Mouse (Mus musculus): ENCODE measurements around the gene Ints5.
"Not testable (repeated sequence)": the region's sequence is repeated elsewhere in the genome, so short reads cannot be mapped to it uniquely, and the experiment has no call there.

The Ints5 gene

DNA sequence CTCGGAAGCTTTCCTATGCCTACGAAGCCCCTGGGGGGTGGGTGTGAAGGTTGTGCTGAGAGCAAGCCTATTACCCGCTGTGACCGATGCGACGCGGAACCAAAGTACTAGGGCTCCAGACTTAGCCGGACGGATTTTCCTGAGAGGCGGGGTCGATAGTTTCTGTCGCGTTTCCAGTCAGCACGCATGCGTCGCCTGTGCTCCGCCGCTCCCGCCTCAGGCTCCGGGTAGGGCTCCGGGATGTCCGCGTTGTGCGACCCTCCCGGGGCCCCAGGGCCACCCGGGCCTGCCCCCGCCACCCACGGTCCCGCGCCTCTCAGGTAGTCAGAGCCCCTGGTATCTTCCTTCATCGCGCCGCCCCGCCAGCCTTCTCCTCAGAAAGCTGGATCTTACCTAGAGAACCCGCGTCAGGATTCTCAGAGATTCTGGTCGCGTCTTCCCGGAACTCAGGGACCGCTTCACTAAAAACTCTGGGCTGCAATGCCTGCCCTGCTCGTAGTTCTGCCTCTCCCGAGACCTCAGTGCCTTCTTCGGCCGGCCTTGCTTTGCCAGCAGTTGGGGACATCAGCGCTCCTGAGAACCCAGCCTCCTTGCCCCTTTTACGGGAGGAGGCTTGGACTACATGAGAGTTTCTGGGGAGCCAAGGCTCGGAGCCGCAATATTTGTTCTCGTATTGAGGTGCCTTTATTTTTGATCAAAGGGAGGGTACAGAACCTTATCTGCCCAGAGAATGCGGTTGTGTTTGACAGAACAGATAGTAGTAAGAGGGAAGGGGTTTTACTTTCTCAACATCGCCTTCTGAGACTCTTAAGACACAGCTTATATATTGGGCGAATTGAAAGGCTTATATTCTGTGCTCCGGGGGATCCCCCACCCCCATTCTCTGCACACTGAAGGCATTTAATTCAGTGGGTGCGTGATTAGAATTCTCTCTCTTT lies at the start of gene Ints5:
TSS of gene Ints5 (plus strand) at position 177 of the 938 bp plus-strand sequence.
- DNase-seq (ENCODE audit: extremely low spot score): peak; percentile 90

DNA sequence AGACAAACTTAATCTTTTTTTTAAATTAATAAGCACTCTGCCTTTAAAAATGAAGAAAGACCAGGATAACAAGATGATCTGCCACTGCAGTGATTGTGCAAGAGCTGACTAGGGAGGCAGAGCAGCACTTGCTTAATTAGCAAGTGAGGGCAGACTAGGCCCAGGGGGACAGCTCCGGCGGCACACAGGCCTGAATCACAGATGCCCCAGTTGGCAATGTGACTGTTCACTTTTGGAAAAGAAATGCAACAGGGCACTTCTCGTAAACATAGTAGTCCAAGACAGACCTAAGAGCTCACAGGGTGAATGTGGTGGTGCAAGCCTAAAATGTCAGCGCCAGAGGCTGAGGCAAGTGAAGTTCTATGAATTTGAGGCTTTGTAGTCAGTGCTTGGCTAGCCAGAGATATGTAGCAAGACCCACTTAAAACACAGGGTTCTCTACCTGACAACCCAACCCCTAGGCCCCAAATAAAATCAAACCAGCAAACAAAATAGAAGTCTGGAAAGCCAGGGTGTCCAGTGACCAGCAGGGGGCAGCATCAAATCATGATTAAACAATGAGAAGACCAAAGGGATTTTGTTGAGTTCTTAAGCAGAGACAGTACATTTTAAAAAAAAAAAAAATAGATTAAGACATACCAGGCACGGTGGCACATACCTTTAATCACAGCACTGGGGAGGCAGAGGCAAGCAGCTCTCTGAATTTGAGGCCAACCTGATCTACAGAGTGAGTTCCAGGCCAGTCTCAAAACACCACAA lies 48.3 kb upstream of the Ints5 start:
- DNase-seq (ENCODE audit: extremely low spot score): peak; percentile 63

DNA sequence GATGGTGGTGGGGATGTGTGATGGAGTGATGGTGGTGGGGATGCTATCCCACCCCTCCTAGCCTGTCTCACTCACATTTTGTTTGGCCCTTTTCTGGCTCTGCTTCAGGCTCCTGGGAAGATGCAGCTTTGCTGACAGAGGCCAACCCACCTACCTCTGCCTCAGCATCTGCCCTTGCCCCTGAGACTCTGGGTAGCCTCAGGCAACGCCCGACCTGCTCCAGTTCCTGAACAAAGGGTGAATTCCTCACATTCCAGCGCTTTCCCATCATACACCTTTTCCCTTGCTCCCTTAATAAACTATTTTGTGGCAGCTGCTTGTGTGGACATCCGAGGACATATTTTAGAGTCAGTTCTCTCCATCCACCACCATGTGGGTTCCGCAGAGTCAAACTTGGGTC lies 44.4 kb upstream of the Ints5 start:
- no peak for DNase-seq (ENCODE audit: extremely low spot score)

DNA sequence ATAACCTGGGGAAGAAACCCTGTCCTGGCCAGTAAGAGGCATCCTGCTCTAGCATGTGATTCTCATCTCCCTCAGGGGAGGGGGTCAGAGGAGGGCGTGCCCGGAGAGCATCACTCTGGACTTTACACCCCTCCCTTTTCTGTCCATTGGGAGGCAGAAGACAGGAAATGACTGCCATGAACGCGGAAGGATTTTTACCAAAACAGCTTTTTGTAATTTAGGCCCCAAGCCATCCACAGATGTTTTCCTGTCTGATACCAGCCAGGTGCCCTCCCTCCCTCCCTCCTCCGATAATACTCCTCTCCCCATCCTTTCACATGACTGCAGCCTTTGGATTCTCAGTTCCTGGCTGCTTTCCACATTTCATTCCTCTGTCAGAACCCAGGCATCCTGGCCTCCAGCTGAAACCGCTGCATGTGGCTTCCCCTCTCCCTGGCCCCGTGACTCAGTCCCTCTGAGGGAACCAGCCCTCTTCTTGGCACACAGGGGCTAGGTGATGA lies 42.4 kb upstream of the Ints5 start, which contains the start of gene Lrrn4cl:
TSS of gene Lrrn4cl (plus strand) at position 367 of the 500 bp plus-strand sequence.
- DNase-seq (ENCODE audit: extremely low spot score): peak; percentile 44

DNA sequence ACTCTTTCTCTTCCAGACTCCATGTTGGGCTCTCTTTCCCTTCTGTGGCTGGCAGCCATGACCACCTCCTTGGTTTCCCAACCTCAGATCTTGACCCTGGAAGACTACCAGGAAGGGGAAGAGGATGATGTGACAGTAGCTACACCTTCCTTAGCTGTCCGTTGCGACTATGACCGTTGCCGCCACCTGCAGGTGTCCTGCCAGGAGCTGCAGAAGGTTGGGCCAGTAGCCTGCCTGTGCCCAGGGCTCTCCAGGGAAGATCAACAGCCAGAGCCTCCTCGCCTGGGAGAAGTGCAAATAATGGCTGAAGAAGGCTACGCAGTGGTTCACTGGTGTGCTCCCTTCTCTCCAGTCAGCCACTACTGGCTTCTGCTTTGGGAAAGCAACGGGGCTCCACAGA lies 41.2 kb upstream of the Ints5 start:
- DNase-seq (ENCODE audit: extremely low spot score): no peak

DNA sequence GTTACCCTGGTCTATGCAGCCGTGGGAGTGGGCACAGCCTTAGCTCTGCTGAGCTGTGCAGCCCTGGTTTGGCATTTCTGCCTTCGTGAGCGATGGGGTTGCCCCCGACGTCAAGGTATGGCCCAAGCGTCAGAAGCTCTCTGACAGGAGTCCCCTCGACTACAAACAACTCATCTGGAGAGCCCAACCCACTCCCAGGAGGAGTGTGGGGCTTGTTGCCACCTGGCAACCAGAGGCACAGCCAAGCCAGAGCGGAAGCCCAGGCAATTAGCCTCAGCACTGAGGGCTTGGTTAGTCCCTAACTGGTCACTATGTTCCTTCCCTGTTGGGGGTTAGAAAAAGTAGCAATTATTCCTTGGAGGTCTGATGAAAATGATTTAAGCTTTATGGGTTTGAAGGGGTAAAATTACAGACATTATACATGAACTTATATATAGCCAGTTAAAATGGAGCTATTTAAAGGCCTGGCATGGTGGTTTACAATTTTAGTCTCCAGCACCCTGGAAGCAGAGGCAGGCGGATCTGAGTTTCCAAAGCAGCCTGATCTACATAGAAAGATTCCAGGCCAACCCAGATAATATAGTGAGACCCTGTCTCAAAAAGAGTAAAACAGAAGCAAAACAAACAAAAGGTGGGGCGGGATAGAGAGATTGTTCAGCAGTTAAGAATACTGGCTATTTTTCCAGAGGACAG lies 40.4 kb upstream of the Ints5 start:
- DNase-seq (ENCODE audit: extremely low spot score): no peak

DNA sequence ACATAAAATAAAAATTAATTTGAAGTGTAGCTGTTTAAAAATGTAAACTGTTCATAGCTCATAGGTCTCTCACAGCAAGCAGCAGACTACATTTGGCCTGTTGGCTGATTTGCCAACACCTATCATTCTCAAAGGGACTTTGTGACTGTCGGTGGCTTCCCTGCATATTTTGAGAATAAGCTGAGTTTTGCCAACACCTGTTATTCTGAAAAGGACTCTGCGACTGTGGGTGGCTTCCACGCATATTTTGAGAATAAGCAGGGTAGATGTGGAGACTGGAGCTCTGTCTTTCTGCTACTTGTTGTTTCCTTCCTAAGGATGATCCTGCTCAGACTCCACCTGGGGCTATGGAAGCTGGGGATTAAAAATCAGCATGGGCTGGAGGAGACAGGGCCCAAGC lies 39.7 kb upstream of the Ints5 start:
- DNase-seq (ENCODE audit: extremely low spot score): no peak

DNA sequence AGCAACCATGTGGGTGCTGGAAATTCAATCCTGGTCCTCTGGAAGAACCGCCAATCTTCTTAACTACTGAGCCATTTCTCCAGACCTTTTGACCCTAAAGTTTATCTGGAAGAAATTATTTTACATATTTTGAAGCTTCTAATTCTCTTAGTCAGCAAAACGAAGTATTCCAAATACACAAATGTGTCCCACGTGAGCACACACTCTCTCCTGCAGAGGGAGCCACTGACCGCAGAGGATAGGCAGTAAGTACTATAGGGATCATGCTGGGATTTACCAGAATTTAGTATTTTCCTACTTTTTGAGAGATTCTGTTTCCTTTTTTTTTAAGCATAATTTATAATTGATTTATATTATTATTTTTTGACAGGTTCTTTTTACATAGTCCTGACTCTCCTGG lies 35.1 kb upstream of the Ints5 start:
- DNase-seq (ENCODE audit: extremely low spot score): peak; percentile 21

DNA sequence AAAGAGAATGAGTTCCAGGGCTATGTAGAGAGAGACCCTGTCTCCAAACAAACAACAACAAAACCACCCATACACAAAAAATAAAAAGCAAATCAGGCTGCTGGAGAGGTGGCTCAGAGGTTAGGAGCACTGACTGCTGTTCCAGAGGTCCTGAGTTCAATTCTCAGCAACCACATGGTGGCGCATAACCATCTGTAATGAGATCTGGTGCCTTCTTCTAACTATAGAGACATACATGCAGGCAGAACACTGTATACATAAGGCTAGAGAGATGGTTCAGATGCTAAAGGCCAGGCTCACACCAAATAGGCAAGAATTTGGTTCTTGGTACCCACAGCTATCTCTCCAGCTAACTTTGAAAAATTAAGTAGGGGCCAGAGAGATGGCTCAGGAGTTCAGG lies 33.8 kb upstream of the Ints5 start:
- no peak for DNase-seq (ENCODE audit: extremely low spot score)

DNA sequence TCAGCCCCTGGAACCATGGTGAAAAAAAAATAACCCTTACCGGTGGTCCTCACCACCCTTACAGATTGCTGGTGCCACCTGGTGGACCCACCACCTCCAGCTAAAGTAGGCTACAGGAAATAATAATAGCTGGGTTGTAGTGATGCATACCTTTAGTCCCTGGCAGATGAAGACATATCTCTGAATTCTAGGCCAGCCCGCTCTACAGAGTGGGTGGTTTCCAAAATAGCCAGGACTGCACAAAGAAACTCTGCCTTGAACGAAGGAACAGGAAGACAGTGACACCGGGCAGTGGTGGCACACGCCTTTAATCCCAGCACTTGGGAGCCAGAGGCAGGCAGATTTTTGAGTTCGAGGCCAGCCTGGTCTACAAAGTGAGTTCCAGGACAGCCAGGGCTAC lies 28.5 kb upstream of the Ints5 start:
- DNase-seq (ENCODE audit: extremely low spot score): no peak

DNA sequence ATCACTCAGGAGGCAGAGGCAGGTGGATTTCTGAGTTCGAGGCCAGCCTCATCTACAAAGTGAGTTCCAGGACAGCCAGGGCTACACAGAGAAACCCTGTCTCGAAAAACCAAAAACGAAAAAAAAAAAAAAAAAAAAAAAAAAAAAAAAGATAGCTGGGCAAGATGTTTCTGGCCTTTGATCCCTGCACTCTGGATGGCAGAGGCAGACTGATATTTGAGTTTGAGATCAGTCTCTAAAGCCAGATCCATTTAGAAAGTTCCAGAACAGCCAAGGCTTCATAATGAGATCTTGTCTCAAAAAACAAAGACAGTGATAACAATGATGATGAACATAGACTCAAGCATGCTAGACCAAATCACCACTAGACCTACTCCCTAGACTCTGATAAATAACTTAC lies 22.4 kb upstream of the Ints5 start:
- DNase-seq (ENCODE audit: extremely low spot score): not testable (repeated sequence)

DNA sequence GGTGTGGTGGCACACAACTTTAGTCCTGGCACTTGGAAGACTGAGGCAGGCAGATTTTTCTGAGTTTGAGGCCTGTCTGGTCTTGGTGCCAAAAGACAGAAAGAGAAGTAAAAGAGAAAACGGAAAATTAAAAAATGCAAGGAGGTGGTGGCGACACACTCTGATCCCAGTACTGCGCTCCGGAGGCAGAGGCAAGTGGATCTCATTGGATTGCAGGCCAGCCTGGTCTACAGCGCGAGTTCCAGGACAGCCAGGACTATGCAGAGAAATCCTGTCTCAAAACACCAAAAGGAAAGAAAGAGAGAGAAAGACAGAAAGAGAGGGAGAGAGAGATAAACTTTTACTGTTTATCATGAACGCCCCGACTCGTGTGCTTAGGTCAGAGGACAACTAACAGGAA lies 22.0 kb upstream of the Ints5 start:
- no peak for DNase-seq (ENCODE audit: extremely low spot score)

DNA sequence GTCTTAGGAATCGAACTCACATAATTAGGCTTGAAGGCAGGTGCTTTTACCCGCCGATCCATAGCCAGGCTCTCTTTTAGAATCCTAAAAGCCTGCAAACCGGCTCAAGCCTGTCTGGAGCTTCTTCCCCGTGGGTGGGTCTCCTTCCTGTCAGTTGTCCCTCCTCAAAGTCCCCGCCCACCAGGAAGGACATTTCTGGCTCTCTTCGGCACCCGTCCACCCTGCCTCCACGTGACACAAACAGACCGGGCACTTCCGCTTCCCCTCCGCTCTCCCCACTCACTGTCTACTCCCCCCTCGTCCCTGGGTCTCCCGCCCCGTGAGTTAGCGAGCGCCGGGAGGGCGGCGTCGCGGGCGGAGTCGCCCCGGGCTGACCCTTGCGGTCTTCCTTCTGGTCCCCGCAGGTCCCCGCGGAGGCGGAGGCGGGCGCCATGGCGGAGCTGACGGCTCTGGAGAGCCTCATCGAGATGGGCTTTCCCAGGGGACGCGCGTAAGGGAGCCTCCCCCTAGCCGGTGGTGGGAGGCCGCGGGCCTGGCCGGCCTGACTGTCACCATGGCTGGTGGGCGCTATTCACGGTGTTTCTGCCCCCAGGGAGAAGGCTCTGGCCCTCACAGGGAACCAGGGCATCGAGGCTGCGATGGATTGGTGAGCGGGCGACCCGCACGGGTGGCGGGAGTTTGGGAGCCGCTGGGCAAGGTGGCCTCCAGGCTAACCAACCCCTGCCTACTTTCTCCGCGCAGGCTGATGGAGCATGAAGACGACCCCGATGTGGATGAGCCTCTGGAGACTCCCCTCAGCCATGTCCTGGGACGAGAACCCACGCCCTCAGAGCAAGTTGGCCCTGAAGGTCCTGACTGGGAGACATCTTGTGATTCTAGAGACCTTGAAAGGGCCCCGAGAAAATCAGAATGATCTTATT lies 21.3 kb upstream of the Ints5 start, which contains the start of gene Ubxn1:
TSS of gene Ubxn1 (plus strand) at position 230 of the 920 bp plus-strand sequence.
- peak; percentile 97 for DNase-seq (ENCODE audit: extremely low spot score)

DNA sequence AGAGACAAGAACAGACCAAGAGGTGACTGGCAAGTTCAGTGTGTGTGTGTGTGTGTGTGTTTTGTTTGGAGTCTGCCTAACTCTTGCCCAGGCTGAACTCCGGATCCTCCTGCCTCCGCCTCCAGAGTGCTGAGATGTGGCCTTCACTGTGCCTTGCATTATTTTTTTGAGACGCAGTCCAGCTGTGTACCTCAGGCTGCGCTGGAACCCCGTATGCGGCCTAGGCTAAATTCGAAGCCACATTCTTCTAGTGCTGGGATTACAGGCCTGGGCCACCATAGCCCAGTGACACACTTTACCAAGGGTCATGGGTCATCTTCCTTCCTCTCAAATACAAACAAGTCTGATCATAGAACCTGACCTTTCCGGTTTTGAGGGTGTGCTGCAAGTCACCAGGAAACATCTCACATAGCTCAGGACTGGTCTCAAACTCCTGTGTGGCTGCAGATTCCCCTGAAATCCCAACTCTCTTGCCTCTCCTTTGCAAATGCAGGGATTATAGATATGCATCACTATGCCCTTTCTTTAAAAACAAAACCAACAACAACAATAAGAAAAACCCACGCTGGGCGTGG lies 20.5 kb upstream of the Ints5 start:
- no peak for DNase-seq (ENCODE audit: extremely low spot score)

DNA sequence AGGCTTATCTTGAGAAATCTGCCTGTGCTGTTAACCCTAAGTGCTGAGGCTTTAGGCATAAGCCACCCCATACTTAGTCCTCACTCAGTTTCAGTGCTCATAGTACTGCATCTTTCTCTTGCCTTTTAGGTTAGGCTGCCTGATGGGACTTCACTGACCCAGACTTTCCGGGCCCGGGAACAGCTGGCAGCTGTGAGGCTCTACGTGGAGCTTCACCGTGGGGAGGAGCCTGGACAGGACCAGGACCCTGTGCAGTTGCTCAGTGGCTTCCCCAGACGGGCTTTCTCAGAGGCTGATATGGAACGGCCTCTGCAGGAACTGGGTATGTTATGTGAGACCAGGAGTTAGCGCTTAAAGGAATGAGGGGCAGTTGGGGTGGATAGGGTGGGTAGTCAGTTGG lies 17.8 kb upstream of the Ints5 start:
- no peak for DNase-seq (ENCODE audit: extremely low spot score)

DNA sequence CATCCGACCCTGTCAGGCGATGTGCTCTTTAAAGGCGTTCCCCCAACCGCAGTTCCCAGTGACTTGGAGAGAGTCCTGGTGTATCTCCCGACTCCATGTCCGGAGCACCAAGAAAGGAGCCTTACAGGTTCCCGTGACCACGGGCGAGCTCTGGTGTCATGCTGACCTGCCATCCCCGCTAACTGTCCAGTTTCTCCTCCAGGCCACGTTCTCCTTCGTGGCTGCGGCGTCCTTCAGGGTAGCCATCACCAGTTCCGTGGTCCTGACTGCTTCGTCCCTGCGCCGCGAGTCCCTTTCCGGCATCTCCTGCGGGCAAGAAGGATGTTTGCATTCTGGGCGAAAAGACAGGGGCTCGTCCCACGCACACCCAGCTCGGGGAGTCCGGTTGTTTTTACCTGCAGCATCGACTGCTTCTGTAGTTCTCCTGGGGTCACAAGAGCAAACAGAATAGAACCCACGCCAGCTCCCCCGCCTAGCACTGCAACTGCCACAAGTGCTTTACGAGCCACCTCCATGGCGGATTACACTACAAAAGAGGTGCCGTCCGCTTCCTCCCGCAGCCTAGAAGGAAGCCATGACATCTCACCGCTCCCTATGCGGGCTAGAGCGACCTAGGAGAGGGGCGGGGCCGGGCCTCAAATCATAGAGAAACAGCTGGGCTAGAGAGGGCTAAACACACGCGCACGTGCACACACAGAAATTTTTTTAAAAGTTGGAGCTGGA lies 12.3 kb upstream of the Ints5 start, which contains the start of gene Uqcc3:
TSS of gene Uqcc3 (minus strand) at position 613 of the 723 bp plus-strand sequence.
- peak; percentile 88 for DNase-seq (ENCODE audit: extremely low spot score)

DNA sequence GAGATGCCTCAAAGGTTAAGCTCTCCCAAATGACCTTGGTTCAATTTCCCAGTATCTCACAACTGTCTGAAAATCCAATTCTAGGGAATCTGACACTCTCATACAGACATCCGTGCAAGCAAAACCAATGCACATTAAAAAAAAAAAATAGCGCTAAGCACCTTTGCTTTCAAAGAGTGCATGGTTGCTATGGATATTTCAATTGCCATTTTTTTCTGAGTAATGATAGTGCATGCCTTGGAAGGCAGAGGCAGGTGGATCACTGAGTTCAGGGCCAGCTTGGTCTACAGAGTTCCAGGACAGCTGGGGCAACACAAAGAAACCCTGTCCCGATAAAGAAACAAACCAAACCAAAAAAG lies 11.8 kb upstream of the Ints5 start:
- no peak for DNase-seq (ENCODE audit: extremely low spot score)

DNA sequence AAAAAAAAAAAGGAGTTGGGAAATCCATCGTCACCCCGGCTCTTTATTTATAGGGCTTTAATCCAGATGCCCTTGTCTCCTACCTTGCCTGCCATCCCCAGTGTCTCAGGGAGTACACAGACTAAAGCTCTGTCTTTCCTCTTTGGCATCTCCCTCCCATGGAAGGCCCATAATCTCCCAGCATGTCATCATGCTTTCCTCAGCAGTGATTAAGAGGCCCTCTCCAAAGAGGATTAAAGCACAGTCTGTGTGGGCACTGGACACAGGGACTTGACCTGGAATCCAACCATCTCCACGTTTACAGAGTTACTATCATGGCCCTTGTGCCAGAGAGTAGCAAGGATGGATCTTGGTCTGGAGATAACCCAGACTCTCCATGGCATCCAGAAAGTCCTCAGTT lies 9.2 kb upstream of the Ints5 start, which contains the start of the genes Lbhd1 and Gm49403:
TSS of gene Lbhd1 (plus strand) at position 117 of the 400 bp plus-strand sequence.
TSS of gene Gm49403 (plus strand) at position 315 of the 400 bp plus-strand sequence.
- no peak for DNase-seq (ENCODE audit: extremely low spot score)

DNA sequence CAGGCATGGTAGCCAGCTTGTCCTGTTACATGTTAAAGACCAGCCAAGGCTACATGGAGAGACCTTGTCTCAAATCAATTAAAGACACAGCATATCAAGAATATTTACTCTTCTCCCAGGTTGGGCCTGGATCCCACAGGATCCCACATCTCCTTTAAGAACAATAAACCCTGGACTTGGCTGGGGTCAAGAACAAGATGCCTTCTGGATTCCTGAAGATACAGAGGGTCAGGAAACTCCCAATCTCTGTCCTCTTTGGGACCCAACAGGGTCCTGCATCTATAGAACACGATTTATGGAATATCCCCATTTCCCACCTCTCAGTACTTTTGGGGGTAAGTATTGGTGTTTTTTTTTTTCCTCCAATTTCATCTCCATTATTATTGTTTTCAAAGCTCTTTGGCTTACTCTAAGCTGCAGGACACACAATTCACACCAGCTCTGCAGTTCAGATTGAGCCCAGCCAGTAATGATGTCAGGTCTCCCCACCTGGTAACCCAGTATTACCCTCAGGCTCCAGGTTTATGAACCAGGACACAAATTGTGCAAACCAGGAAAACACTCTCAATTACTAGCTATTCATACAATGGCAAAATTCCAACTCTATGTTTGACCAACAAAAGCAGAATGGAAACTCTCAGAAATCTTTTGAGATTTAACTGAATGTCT lies 5.8 kb upstream of the Ints5 start:
- peak; percentile 54 for DNase-seq (ENCODE audit: extremely low spot score)
